Mouse (Mus musculus) lung, postnatal 0 days (tissue): Measurements from ENCODE around the gene Specc1.

Experiments
- CTCF ChIP-seq: IDR thresholded peaks from 2 replicates; pipeline ENCODE4 v1.5.1; 2016; ENCODE audit warnings: antibody characterized with exemption, mild to moderate bottlenecking
- EP300 ChIP-seq: IDR thresholded peaks from 2 replicates; pipeline ENCODE4 v1.6.1; 2016; ENCODE audit warnings: antibody characterized with exemption, mild to moderate bottlenecking, control low read depth

GRCm38 (mm10) chr11:62020898-62021297, 64.3 kb downstream of the Specc1 start:
- TF ChIP-seq CTCF (no peak), EP300 (no peak)
